Mouse (Mus musculus): ENCODE results near the gene Ltbp1.

The Ltbp1 gene

DNA sequence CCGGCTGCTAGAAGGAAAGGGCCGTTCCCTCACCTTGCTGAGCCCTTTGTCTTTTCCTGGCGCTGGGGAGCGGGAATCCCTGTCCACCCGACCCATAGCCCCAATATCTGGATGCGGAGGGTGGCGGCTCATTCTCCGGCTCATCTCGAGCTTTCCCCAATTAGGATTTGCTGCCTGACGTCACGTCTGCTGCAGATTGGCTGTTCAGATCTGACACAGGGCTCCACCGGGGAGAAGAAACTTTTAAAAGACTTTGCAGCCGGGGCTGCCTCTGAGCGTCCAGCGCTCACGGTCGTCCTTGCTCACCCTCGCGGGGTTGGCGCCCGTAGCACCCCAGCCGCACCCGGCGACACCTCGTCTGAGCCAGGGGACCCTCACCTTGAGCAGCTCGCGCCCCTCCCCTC is at the start of gene Ltbp1:
Ltbp1 (plus strand) TSS at position 288 of the 404 bp plus-strand sequence.
- in situ Hi-C loops (cut with MboI, MseI) = loop anchor here (10.0 kb wide), 2 partner anchors 200 to 270 kb away; no protein-coding TSS in a partner anchor

DNA sequence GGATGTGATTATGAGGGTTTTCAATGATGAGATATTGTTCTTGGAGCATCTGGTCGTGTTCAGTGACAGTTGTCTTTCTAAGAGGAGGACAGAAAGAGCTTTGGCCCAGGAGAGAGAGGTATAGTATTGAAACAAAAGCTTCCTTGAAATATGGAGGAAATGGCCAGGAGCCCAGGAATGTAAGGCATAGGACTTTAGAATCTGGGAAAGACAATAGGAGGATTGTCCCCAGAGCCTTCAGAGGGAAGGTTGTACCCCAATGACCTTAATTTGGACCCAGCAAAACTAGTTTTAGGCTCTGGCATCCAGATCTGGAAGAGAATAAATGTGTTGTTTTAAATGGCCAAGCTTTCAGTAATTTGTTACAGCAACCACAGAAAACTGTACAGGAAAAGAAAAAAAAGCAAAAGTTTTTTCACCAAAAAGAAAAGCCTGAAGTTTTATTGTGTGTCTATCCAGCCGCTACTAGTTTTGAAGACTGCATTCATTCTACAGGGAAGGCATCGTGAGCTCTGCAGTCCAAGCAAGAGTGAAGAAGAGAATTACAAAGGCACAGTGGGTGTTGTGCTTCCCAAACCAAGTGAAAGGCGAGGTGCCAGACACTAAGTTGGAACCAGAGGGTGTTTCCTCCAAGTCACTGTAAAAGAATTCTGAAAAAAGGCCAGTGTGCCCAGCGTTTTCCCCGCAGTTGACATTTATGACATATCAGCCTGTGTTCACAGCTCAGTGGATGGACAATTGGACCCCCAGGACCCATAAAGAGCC is 45.7 kb upstream of the Ltbp1 start:
- in situ Hi-C loops (cut with MboI, MseI) = loop anchor here (10.0 kb wide), 1 partner anchor 1305 kb away; no protein-coding TSS in a partner anchor

DNA sequence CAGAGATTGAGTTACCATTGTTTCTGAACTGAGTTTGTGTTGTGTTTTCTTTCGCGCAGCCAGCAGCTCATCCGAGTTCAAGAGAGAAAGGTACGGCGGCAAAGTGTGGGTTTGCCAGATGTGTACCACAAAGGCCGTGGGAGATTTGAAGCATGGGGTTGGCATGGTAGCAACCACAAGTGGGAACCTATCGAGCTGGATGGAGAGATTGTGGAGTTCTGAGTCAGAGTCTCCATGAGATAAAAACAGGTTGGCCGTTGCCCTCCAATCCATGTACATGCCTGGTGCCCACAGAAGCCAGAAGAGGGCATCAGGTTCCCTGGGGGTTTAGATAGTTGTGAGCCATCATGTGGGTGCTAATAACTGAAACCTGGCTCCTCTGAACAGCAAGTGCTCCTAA is 42.1 kb upstream of the Ltbp1 start:
- in situ Hi-C loops (cut with MboI, MseI) = no loop called here

DNA sequence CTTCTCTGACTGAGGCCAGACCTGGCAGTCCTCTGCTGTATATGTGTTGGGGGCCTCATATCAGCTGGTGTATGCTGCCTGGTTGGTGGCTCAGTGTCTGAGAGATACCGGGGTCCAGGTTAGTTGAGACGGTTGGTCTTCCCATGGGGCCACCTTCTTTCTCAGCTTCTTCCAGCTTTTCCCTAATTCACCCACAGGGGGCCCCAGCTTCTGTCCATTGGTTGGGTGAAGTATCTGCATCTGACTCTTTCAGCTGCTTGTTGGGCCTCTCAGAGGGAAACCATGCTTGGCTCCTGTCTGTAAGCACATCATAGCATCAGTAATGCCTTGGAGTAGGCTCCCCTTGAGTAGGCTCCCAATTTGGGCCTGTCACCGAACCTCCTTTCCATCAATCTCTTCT is 41.5 kb upstream of the Ltbp1 start:
- in situ Hi-C loops (cut with MboI, MseI) = no loop called here

DNA sequence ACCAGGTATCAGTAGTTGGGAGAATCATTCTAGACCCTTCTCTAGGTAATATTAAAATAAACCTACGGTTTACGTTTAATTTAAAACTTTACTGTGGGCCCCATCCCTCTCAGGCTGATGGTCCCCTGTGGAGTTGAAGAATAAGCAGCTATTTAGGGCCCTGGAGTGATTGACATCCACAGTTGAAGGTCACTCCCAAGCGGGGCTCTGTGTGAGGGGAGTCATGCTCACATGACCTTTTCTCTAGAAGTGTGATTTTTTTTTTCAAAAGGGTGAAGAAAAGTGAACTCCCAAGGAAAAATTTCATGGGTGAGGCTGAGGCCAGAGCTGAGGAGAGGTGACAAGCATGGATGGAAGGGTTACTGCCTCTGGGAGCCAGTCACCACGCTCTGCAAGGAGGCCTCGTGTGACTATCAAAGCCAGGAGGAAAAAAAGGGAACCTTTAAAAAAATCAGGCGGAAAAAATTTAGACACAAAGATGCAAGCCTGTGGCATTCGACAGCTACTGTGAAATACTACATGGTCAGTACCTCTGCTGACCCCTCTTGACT is 38.0 kb upstream of the Ltbp1 start:
- in situ Hi-C loops (cut with MboI, MseI) = no loop called here

DNA sequence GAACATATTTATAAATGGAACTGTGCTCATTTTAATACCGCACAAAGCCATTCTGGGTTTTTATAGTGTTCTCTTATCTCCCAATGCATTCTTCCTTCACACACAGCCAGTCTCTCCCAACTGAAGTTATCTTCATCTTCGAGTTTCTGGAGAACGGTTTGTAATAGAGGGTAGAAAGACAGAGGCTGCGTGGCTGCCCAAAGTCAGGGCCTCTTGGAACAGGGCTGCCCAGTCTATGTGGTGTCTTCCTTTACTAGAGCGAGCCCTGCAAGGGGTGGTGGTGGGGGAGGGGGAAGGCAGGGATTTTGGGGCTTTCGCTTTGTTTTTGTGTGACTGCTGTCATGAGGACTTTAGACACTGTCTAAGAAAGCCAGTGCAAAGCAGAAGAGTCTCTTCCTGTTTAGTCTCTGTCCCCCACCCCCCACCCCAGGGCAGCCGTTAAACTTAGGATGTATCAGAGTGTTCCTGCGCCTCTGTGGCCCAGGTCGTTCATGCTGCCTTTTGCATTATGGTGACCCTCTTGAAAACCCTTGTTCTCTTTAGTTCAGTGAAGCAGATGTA is 37.1 kb upstream of the Ltbp1 start:
- in situ Hi-C loops (cut with MboI, MseI) = no loop called here

DNA sequence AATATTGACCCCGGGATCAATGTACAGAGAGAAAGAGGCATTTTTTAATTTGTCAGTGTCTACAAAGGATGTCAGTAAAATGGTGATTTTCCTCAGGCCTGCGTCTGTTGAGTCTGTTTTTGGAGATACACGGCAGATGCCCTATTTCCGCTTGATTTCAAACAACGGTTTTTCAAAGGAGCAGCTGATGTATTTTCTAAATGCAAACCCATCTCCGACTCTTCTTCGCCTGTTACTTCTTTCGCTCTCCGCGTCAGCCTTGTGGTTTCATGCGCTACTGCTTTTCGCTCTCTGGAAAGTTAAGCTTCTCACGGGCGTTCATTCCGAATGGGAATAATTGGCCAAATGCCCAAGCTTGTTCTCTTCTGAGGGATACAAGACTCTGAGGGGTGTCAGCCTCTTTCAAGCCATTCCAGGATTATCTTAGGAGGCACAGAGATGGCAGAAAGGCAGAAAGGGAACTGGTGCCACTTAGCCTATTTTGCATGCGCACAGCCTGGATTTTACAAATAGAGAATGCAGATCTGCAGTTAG is 36.6 kb upstream of the Ltbp1 start:
- in situ Hi-C loops (cut with MboI, MseI) = no loop called here

DNA sequence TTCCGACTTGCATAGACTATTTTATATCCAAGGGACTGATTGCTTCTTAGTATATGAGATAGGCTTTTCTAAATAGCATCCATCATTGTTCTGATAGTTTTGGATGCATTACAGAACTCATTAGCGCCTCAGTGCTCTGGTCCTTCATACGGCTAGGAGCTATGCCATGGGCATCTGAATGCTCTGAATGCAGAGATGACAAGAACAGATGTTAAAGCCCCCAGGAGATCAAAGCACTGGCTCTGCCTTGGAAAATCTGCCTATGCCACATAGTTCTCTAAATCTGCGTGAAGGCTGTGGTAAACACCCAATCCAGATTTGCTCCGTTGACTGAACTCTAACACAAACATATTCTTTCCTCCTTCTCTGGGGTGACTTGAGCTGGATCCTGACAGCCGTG is 30.2 kb upstream of the Ltbp1 start:
- in situ Hi-C loops (cut with MboI, MseI) = no loop called here

DNA sequence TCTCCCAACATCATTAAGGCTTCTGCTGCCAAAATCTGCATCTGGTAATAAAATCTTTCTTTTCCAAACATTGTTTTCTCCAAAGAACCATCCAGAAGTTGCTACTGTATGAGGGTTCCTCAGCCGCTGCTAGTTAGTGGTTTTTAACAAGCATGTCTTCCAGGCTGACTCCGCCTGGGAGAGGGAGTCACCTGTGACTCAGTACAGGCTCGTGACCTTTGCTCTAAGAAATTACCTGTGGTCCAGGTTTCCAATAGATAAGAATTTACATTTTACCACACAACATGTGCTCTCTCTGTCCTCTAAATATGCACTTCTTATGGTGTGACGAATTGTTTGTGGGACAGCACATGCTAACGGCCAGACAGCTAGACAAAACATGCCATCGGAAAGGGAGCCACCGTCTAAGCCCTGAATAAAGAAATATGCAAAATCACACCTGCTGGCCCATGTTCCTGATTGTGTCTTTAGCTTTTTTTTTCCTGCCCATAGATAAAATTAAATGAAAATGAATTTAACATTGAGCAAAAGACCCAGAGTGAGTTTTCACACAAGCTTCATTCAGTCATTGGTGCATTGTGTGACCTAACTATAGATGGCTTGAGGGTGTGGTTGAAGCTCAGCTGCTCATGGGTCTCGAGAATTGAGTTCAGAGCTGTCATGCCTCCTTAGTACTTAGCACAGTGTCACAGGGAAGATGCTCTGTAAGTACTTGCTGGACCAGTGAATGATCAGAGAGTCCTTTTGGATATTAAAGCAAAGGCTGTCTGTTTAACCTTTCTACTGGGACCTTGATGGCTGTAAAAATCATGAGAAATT is 29.0 kb upstream of the Ltbp1 start:
- in situ Hi-C loops (cut with MboI, MseI) = no loop called here

DNA sequence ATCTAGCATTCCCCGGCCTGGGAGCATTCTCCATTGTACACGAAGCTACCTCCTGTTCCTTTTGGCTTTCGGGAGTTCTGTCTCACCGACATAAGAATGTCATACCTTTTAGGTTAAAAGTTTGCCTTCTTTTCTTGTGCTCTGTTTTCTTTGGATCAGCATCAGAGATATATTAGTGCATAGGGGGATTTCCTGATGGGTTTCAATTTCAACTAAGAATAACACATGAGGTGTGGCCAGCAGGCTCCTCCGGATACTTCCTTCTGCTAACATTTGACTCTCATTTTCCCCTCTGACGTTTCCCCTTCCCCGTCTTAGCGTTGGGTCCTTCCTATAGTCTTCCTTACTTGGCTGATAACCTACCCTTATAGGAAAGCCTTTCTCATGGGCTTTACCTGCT is 25.6 kb upstream of the Ltbp1 start:
- in situ Hi-C loops (cut with MboI, MseI) = loop anchor here (10.0 kb wide), 1 partner anchor 95 kb away; no protein-coding TSS in a partner anchor

DNA sequence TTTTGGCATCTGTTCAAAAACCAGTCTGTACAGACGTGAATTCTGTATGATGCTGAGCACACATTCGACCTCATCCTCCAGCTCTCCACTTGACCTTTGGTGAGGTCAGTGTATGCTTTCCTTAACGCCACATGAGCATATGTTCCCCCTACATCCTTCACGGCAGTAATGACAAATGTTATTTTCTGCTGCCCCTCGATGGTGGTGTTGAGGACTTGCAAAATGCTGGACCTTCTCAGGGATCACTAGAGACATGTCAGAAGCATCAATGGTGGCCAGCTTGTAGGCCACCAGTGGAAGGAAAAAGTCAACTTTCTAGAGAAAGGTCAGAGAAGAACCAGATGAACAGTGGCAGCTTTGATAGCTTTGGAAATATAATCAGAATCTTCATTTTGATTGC is 23.7 kb upstream of the Ltbp1 start:
- in situ Hi-C loops (cut with MboI, MseI) = loop anchor here (10.0 kb wide), 1 partner anchor 97 kb away; no protein-coding TSS in a partner anchor

DNA sequence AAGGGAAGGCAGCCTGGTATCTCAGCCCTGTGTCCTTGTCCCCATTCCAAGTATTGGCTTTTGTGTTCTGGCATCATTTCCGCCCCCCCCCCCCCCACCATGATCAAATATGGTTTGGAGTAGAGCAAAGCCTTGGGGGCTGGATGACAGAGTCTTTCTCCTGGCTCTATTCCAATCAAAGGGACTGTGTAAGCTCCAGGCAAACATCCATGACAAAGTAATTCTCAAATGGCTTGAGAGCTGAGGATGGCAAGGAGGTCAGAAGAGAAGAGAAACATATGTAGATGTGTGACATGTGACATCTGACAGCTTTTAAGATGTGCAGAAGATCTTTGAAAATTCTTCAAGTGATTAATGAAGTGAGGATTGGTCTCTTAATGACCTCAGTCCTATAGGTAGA is 22.5 kb upstream of the Ltbp1 start:
- in situ Hi-C loops (cut with MboI, MseI) = loop anchor here (10.0 kb wide), 1 partner anchor 98 kb away; no protein-coding TSS in a partner anchor

DNA sequence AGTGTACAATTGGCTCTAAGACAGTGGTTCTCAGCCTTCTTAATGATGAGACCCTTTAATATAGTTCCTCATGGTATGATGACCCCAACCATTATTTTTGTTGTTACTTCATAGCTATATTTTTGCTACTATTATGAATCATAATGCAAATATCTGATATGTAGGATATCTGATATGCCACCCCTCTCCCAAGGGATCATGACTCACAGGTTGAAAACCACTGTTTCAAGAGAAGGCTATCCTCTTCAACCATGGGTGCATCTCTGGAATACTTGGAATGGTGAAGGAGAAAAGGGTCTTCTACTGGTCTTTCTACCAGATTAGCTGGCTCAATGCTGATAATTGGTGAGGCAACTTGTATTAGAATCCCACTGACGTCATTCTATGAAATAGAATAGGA is 21.3 kb upstream of the Ltbp1 start:
- in situ Hi-C loops (cut with MboI, MseI) = loop anchor here (10.0 kb wide), 1 partner anchor 99 kb away; no protein-coding TSS in a partner anchor

DNA sequence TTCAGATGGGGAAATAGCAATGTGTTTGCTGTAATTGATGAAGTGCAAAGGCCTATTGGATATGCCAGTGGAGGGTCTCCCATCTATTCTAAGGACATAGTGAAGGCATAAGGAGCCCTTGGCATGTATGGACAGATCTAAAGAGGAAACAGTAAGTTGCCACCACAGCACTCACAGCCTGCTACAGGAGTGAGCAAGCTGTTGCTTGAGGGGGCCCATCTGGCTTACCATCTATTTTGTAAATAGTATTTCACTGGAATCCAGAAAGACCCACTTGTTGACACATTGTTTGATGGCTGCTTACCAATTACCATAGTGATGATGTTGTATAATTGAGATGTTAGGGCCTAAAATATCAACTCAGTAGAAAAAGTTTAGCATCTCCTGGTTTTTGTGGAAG is 20.7 kb upstream of the Ltbp1 start:
- in situ Hi-C loops (cut with MboI, MseI) = loop anchor here (10.0 kb wide), 1 partner anchor 100 kb away; no protein-coding TSS in a partner anchor

DNA sequence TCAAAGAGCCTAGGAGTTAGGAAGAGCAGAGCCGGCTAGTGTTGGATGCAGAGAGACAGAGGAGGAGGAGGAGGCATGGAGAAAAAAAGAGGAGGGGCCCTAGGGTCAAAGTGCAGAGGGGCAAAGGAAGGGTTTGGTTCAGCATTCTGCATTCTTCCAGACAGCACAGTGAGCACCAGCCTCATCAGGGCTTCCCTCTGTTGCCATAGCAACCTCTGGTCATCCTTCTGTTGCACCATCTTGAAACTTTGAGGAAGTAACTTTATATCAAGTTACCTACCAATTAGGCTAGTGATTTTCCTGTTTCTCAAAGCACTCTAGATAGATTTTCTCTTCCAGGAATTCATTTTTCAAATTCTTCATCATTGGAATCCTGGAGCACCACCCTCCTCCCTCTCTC is 18.3 kb upstream of the Ltbp1 start:
- in situ Hi-C loops (cut with MboI, MseI) = loop anchor here (10.0 kb wide), 1 partner anchor 102 kb away; no protein-coding TSS in a partner anchor

DNA sequence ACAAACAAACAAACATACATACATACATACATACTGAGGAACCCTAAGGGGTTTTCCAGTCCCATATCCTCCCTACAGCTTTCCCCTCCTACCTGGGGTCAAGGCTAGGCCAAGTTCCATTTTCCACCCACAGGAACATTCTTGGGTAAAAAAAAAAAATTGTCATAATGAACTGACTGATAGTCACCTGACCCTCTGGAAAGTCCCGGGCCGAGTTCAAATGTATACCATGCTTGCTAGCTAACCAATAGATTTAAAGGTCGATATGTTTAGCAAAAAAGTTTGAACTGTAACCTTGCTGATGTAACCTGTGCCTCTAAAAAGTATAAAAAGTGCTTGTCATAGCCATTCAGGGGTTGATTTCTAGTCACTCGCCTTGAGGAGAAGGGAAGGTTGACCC is 15.7 kb upstream of the Ltbp1 start:
- in situ Hi-C loops (cut with MboI, MseI) = loop anchor here (10.0 kb wide), 1 partner anchor 105 kb away; no protein-coding TSS in a partner anchor

DNA sequence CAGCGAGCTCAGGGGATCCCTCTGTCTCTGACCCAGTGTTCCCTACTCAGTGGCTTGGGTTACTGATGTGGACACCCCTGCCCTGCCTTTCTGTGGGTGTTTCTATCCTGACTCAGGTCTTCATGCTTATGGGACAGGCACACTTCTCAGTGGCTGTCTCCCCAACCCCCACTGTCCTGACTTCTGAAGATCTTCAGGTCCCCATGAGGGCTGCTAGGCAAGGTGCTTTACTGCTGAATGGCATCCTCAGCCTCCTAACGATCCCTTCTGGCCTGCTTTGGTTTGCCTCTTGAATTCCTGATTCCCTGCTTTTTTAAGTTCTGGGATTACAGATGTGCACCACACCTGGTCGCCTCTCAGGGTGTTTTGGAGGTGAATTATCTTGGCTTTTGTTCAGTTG is 14.8 kb upstream of the Ltbp1 start:
- in situ Hi-C loops (cut with MboI, MseI) = no loop called here

DNA sequence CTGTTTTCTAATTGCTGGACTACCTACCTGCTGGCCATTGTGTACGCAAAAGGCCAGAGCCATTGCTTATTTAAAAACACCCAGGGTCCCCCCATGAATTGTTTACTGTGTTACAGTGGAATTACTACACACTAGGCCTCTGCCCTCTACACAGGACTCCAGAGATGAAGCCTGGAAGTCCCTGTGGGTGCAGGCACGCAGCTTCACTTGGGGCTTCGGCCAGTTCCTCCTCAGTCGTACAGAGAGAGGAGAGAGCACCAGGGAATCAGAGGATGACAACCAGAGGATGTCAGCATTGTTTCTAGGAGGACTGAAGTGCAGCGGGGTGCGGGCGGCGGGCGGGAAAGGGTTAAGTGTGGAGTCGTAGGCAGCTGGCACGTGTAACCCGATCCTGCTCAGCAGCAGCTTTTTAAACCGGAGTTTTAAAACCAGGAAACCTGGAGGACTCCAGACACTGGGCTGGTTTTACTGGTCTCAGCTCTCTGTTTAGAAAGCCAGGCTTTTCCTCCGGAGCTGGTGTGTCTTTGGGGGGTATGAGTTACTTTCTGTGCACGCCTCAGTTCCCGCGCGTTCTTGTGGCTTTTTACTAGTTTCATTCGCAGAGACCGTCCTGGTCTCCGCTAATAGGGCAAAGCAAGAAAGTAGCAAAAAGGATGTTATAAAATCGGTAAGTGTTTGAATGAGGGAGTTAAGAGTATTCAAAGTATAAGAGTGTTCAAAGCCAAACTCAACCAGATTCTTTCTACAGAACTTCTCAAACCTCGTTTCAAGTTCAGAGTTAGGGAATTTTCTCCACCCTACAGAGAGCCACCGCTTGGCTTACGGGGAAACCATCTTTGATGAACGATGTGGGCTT is 11.4 kb upstream of the Ltbp1 start:
- in situ Hi-C loops (cut with MboI, MseI) = no loop called here

DNA sequence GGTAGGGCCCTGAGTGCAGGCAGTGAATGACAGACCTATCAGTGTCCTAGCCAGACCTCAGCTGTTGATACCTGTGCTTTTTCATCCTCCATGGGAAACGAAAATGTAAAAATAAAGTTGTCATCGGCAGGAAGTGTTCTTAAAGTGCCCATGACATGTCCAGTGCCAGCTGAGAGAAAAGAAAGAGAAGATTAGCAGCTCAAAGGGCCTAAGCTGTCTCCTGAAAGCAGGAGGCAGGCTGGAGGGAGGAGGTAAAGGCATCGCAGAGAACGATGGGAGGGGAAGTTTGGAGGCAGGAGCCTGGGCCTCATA is 10.8 kb upstream of the Ltbp1 start:
- in situ Hi-C loops (cut with MboI, MseI) = no loop called here

DNA sequence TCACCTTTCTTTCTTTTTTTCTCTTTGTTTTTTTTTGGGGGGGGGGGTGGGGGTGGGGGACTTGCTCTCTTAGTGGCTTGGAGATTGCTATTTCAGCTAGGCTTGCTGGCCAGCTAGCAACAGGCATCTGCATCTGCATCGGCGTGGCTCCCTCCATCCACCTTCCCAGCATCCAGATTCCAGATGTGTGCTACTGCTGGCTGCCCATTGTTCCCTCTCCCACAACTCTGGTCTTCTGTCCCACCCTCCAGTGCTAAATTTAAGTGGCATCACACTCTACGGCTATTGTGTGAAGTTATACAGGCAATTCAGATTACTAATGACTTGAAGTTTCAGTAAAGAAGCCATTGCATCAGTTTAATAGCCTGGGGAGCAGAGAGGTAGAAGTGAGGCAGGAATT is 10.1 kb upstream of the Ltbp1 start:
- in situ Hi-C loops (cut with MboI, MseI) = no loop called here

DNA sequence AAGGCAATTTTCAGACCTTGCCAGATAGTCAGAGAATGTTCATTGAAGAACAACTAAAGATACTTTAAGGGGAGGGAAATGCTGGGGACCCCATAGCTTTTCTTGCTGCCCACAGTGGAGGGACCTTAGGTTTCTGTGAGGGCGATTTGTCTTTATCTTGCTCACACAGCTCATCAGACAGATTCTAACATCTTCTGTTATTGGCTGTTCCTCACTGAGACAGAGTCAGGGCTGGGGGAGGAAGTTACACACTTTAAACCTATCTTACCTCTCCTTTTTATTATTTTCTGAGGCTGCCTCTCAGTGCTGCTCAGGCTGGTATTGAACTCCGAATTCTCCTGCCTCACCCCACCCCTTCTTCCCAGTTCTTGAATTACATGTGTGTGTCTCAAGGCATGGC is 5.3 kb upstream of the Ltbp1 start:
- in situ Hi-C loops (cut with MboI, MseI) = loop anchor here (10.0 kb wide), 2 partner anchors 195 to 265 kb away; no protein-coding TSS in a partner anchor
